Mouse (Mus musculus): ENCODE data around the gene Dusp21. TPM values are rescaled to one million over a fixed set of nuclear protein-coding genes. Genes with fewer than 3 reads are reported as not detected.

Gene Dusp21
- polyA plus RNA-seq, 1 experiment: not detected

DNA sequence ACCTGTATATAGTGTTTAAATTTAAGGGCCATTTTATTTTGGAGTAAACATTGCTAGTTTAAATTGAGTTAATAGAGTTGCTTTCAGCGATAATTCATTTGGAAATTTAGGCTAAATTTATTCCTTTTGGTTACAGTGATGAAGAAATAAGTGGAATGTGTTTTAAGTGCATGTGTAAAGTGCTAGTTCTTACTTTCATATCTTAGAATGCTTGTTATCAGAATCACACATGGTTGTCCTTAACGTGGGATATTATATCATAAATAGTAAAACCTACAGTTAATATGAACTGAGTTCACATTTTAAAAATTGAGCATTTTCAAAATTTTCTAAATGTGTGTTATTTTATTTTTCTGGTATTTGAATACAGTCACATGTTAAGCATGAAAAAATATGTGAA, 19.5 kb downstream of the Dusp21 start:
- Histone ChIP-seq H3K27ac (ENCODE audit: insufficient read depth, low read depth, low read length) (no peak overlapping the region), H3K4me3 (ENCODE audit: low read depth, low read length) (no peak overlapping the region), H3K4me1 (ENCODE audit: control insufficient read depth, insufficient read depth, insufficient read length, low read length) (no peaks in the 10 kb centered on the region), H3K27me3 (ENCODE audit: control insufficient read depth, insufficient read depth, low read length) (no peaks in the 10 kb centered on the region), H3K36me3 (ENCODE audit: control insufficient read depth, insufficient read depth, low read length) (no peaks in the 10 kb centered on the region)
- TF ChIP-seq CTCF (IDR thresholded peaks at IDR 0.05; ENCODE audit: extremely low read depth, insufficient read length, insufficient replicate concordance, low read depth, low read length) (no peak), POLR2A (IDR thresholded peaks at IDR 0.05; ENCODE audit: low read depth, low read length) (no peak)
- 35% methylated on average over 2 of the region's 2 CpGs for WGBS

DNA sequence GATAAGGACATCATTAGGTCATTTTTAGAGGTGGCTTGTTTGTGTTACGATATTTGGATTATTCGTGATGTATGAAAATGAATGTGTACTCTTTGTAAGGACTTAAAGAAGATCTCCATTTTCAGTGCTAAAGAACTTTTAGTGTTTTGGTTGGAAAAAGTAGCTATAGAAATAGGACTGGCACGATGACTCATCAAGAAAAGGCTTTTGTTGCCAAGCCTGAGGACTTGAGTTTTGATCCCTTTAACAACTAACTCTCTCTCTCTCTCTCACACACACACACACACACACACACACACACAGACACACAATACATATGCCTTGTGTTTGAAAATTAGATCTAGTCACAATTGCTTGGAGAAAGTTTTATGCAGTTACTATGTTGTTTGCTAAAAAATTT, 21.3 kb downstream of the Dusp21 start:
- H3K27me3 ChIP-seq (ENCODE audit: control insufficient read depth, insufficient read depth, low read length): no peaks in the 10 kb centered on the region
- 39% methylated on average over 3 of the region's 3 CpGs for WGBS
- no peaks in the 10 kb centered on the region for H3K4me1 ChIP-seq (ENCODE audit: control insufficient read depth, insufficient read depth, insufficient read length, low read length)
- no peak overlapping the region for H3K4me3 ChIP-seq (ENCODE audit: low read depth, low read length)
- TF ChIP-seq POLR2A (IDR thresholded peaks at IDR 0.05; ENCODE audit: low read depth, low read length) (no peak), CTCF (IDR thresholded peaks at IDR 0.05; ENCODE audit: extremely low read depth, insufficient read length, insufficient replicate concordance, low read depth, low read length) (no peak)
- no peak overlapping the region for H3K27ac ChIP-seq (ENCODE audit: insufficient read depth, low read depth, low read length)
- no peaks in the 10 kb centered on the region for H3K36me3 ChIP-seq (ENCODE audit: control insufficient read depth, insufficient read depth, low read length)

DNA sequence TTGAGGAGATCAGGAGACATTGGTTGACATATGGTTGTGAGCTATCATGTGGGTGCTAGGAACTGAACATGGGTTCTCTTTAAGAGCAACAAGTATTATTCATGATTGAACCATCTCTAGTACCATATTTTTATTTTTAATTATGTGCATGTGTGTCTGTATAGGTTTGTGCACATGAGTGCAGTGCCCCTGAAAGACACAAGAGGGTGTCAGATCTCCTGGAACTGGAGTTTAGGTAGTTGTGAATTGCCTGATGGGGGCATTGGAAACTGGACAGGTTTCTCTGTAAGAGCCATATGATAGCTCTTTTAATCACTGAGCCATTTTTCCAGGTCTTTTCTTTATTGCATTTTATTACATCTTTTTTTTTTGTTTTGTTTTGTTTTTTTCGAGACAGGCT, 23.3 kb downstream of the Dusp21 start:
- Histone ChIP-seq H3K27ac (ENCODE audit: insufficient read depth, low read depth, low read length) (no peak overlapping the region), H3K27me3 (ENCODE audit: control insufficient read depth, insufficient read depth, low read length) (no peaks in the 10 kb centered on the region), H3K4me3 (ENCODE audit: low read depth, low read length) (no peak overlapping the region), H3K36me3 (ENCODE audit: control insufficient read depth, insufficient read depth, low read length) (no peaks in the 10 kb centered on the region), H3K4me1 (ENCODE audit: control insufficient read depth, insufficient read depth, insufficient read length, low read length) (no peaks in the 10 kb centered on the region)
- no peak for TF ChIP-seq POLR2A (IDR thresholded peaks at IDR 0.05; ENCODE audit: low read depth, low read length)
- TF ChIP-seq CTCF (IDR thresholded peaks at IDR 0.05; ENCODE audit: extremely low read depth, insufficient read length, insufficient replicate concordance, low read depth, low read length): no peak
- WGBS: 83% methylated on average over 1 of the region's 1 CpGs

DNA sequence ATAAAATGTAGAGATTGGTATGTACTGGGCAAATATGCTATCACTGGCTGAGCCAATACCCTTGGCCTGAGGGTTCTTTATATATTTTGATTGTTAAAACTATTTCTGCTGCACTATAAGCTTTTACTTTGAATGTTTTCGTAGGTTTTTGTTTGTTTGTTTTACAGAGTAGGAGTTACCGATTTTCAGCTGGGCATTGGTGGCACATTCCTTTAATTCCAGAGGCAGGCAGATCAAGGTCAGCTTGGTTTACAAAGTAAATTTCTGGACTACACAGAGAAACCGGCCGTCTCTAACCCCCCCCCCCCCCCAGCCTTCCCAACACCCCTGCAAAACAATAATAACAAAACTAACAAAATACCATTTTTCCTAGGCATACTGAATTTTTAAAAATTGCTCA, 29.2 kb downstream of the Dusp21 start:
- Histone ChIP-seq H3K36me3 (ENCODE audit: control insufficient read depth, insufficient read depth, low read length) (no peaks in the 10 kb centered on the region), H3K4me3 (ENCODE audit: low read depth, low read length) (no peak overlapping the region), H3K27me3 (ENCODE audit: control insufficient read depth, insufficient read depth, low read length) (no peaks in the 10 kb centered on the region), H3K4me1 (ENCODE audit: control insufficient read depth, insufficient read depth, insufficient read length, low read length) (no peaks in the 10 kb centered on the region), H3K27ac (ENCODE audit: insufficient read depth, low read depth, low read length) (no peak overlapping the region)
- TF ChIP-seq CTCF (IDR thresholded peaks at IDR 0.05; ENCODE audit: extremely low read depth, insufficient read length, insufficient replicate concordance, low read depth, low read length): no peak
- TF ChIP-seq POLR2A (IDR thresholded peaks at IDR 0.05; ENCODE audit: low read depth, low read length): no peak
- WGBS: 26% methylated on average over 4 of the region's 4 CpGs

DNA sequence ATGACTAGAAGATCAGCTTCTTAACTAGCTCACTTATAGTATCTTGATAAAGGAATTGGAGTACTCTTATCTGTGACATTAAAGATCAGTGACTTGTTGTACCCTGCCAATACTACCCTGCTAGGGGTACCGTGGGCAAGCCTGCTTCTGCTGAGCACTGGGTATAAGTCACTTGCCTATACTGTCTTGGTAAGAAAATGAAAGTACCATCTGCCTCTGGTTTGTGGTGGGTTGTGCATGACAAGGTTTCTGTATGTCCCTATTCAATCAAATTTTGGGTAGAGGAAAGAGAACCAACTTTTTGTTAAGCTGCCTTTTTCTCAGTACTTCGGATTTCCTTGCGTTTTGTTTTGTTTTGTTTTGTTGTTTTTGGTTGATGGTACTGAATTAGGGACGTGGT, 32.1 kb downstream of the Dusp21 start:
- Histone ChIP-seq H3K4me1 (ENCODE audit: control insufficient read depth, insufficient read depth, insufficient read length, low read length) (no peaks in the 10 kb centered on the region), H3K36me3 (ENCODE audit: control insufficient read depth, insufficient read depth, low read length) (no peaks in the 10 kb centered on the region), H3K27me3 (ENCODE audit: control insufficient read depth, insufficient read depth, low read length) (no peaks in the 10 kb centered on the region), H3K4me3 (ENCODE audit: low read depth, low read length) (no peak overlapping the region), H3K27ac (ENCODE audit: insufficient read depth, low read depth, low read length) (no peak overlapping the region)
- WGBS: 71% methylated on average over 4 of the region's 4 CpGs
- TF ChIP-seq POLR2A (IDR thresholded peaks at IDR 0.05; ENCODE audit: low read depth, low read length) (no peak), CTCF (IDR thresholded peaks at IDR 0.05; ENCODE audit: extremely low read depth, insufficient read length, insufficient replicate concordance, low read depth, low read length) (no peak)

DNA sequence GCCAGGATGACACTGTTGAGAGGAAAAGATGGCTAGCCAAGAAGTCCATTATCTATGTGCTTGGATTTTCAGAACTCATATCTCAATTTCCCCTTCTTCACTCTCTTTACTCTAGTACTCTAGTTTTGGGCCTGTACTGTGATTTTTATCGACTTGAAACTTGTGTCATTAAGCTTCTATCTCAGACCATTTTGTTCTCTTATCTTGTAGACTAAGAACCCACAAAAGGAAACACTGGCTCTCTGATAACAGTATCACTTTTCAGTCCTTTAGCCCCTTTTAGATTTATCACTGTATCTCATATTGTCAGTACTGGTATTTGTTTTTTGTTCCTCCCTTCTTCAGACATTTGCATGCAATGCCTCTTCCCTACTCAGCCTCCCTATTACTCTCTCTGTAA, 33.8 kb downstream of the Dusp21 start:
- no peak overlapping the region for H3K4me3 ChIP-seq (ENCODE audit: low read depth, low read length)
- H3K36me3 ChIP-seq (ENCODE audit: control insufficient read depth, insufficient read depth, low read length): no peaks in the 10 kb centered on the region
- no peak overlapping the region for H3K27ac ChIP-seq (ENCODE audit: insufficient read depth, low read depth, low read length)
- no peaks in the 10 kb centered on the region for H3K4me1 ChIP-seq (ENCODE audit: control insufficient read depth, insufficient read depth, insufficient read length, low read length)
- no peak for TF ChIP-seq POLR2A (IDR thresholded peaks at IDR 0.05; ENCODE audit: low read depth, low read length)
- 18% methylated on average over 1 of the region's 1 CpGs for WGBS
- no peaks in the 10 kb centered on the region for H3K27me3 ChIP-seq (ENCODE audit: control insufficient read depth, insufficient read depth, low read length)

DNA sequence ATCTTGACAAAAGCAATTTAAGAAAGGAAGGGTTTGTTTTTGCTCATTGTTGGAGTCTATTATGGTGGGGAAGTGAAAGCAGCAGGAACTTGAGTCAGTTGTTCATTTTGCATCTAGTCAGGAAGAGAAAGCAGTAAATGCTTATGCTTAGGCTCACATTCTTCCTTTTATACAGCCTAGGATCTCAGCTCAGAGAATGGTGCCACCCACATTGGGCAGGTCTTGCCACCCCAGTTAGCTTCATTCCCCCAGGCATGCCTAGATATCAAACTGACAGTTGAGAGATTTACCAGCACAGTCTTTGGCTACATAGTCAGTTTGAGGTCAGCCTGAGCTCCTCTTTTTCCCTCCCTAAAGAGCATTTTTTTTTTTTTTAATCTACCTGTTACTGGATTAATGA, 41.5 kb downstream of the Dusp21 start:
- TF ChIP-seq CTCF (IDR thresholded peaks at IDR 0.05; ENCODE audit: extremely low read depth, insufficient read length, insufficient replicate concordance, low read depth, low read length): no peak
- no peak for TF ChIP-seq POLR2A (IDR thresholded peaks at IDR 0.05; ENCODE audit: low read depth, low read length)
- Histone ChIP-seq H3K4me1 (ENCODE audit: control insufficient read depth, insufficient read depth, insufficient read length, low read length) (no peaks in the 10 kb centered on the region), H3K4me3 (ENCODE audit: low read depth, low read length) (no peak overlapping the region), H3K36me3 (ENCODE audit: control insufficient read depth, insufficient read depth, low read length) (no peaks in the 10 kb centered on the region), H3K27me3 (ENCODE audit: control insufficient read depth, insufficient read depth, low read length) (no peaks in the 10 kb centered on the region), H3K27ac (ENCODE audit: insufficient read depth, low read depth, low read length) (no peak overlapping the region)

DNA sequence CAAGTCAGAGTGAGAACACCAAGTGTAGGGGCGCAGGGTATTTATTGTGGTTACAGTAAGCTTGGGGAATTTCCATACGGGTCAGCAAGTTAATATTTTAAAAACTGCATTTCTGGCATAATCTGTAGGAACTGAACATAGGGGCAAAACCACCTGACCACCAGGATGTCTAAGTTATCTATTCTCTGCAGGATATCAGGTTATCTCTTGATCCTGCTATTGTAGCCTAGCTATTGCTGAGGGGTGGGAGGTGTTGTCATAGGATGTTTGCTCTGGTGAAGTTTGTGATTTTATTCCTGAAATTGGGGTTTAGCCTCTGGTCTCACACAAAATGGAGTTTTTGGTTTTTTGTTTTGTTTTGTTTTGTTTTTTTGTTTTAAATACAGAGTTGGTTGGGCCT, 42.6 kb downstream of the Dusp21 start:
- WGBS: 77% methylated on average over 2 of the region's 2 CpGs
- no peaks in the 10 kb centered on the region for H3K4me1 ChIP-seq (ENCODE audit: control insufficient read depth, insufficient read depth, insufficient read length, low read length)
- TF ChIP-seq CTCF (IDR thresholded peaks at IDR 0.05; ENCODE audit: extremely low read depth, insufficient read length, insufficient replicate concordance, low read depth, low read length) (no peak), POLR2A (IDR thresholded peaks at IDR 0.05; ENCODE audit: low read depth, low read length) (no peak)
- no peaks in the 10 kb centered on the region for H3K36me3 ChIP-seq (ENCODE audit: control insufficient read depth, insufficient read depth, low read length)
- no peak overlapping the region for H3K4me3 ChIP-seq (ENCODE audit: low read depth, low read length)
- H3K27me3 ChIP-seq (ENCODE audit: control insufficient read depth, insufficient read depth, low read length): no peaks in the 10 kb centered on the region
- H3K27ac ChIP-seq (ENCODE audit: insufficient read depth, low read depth, low read length): no peak overlapping the region

Other genes with a start within 250 kb of the Dusp21 start
- 4.4 and 7.3 TPM in 2 replicates for gene Kdm6a, start 16.7 kb downstream of the Dusp21 start, polyA plus RNA-seq (2012; rRNA removed)

Measured in small intestine, adult 2 months (tissue).